Mouse (Mus musculus): ENCODE results near the gene Ntrk1. TPM values are rescaled to one million over a fixed set of nuclear protein-coding genes. Genes with fewer than 3 reads are reported as not detected.

The Ntrk1 gene
- polyA plus RNA-seq, 1 experiment, result 0.09 TPM

DNA sequence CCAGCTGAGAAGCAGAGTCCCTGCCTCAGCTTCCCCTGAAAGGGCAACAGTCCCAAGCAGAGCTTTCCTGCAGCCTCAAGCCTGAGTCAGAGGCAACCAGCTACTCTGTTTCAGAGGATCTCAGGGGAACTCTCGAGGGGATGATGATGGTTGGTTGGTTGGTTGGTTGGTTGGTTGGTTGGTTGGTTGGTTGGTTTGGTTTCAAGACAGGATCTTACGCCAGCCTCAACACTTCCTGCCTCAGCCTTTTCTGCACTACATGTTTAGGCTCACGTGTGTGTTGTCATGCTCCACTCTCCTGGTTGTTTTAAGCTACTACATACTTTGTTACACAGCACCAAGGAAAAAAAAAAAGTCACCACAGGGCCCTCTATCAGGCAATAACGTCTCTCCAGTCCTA is 51.0 kb downstream of the Ntrk1 start:
- Histone ChIP-seq H3K4me3 (ENCODE audit: extremely low read depth, insufficient read depth, insufficient read length) (no peak overlapping the region), H3K27me3 (ENCODE audit: control insufficient read depth, insufficient read depth, low read length) (no peaks in the 10 kb centered on the region), H3K4me1 (ENCODE audit: control insufficient read depth, insufficient read depth, insufficient read length) (peaks cover 15% of the 10 kb centered on the region; the same call in 1 of the 2 replicates), H3K27ac (ENCODE audit: insufficient read depth, low read length) (no peak overlapping the region), H3K36me3 (ENCODE audit: control insufficient read depth, insufficient read depth, low read length) (no peaks in the 10 kb centered on the region)
- TF ChIP-seq POLR2A (IDR thresholded peaks at IDR 0.05; ENCODE audit: low read depth, low read length), result no peak
- TF ChIP-seq CTCF (IDR thresholded peaks at IDR 0.05; ENCODE audit: extremely low read depth, insufficient read depth, insufficient read length, insufficient replicate concordance), result no peak
- WGBS, result 23% methylated on average over 4 of the region's 4 CpGs
- DNase-seq (ENCODE audit: low read depth in 1 of 2, low spot score in 2 of 2), result no peak

GRCm38 (mm10) chr3:87742735-87743134 is 52.2 kb downstream of the Ntrk1 start:
- DNase-seq (ENCODE audit: low read depth in 1 of 2, low spot score in 2 of 2), result peak in 1 of 2 experiments; percentile 46
- 13% methylated on average over 16 of the region's 16 CpGs for WGBS
- Histone ChIP-seq H3K4me1 (ENCODE audit: control insufficient read depth, insufficient read depth, insufficient read length) (peaks cover 15% of the 10 kb centered on the region; the same call in 1 of the 2 replicates), H3K27me3 (ENCODE audit: control insufficient read depth, insufficient read depth, low read length) (no peaks in the 10 kb centered on the region), H3K4me3 (ENCODE audit: extremely low read depth, insufficient read depth, insufficient read length) (no peak overlapping the region), H3K27ac (ENCODE audit: insufficient read depth, low read length) (no peak overlapping the region), H3K36me3 (ENCODE audit: control insufficient read depth, insufficient read depth, low read length) (0 out of 2 replicates have a peak, but pooled peaks cover 4% of the 10 kb centered on the region)
- TF ChIP-seq CTCF (IDR thresholded peaks at IDR 0.05; ENCODE audit: extremely low read depth, insufficient read depth, insufficient read length, insufficient replicate concordance) (no peak), POLR2A (IDR thresholded peaks at IDR 0.05; ENCODE audit: low read depth, low read length) (no peak)

- TF ChIP-seq POLR2A (IDR thresholded peaks at IDR 0.05; ENCODE audit: low read depth, low read length) (no peak), CTCF (IDR thresholded peaks at IDR 0.05; ENCODE audit: extremely low read depth, insufficient read depth, insufficient read length, insufficient replicate concordance) (no peak)
- no peak for DNase-seq (ENCODE audit: low read depth in 1 of 2, low spot score in 2 of 2)
- Histone ChIP-seq H3K4me1 (ENCODE audit: control insufficient read depth, insufficient read depth, insufficient read length) (peaks cover 15% of the 10 kb centered on the region; the same call in 1 of the 2 replicates), H3K36me3 (ENCODE audit: control insufficient read depth, insufficient read depth, low read length) (0 out of 2 replicates have a peak, but pooled peaks cover 6% of the 10 kb centered on the region), H3K4me3 (ENCODE audit: extremely low read depth, insufficient read depth, insufficient read length) (no peak overlapping the region), H3K27me3 (ENCODE audit: control insufficient read depth, insufficient read depth, low read length) (no peaks in the 10 kb centered on the region), H3K27ac (ENCODE audit: insufficient read depth, low read length) (no peak overlapping the region)
- 76% methylated on average over 3 of the region's 3 CpGs for WGBS
Measured at GRCm38 (mm10) chr3:87742013-87742412, 52.9 kb downstream of the Ntrk1 start.

- Histone ChIP-seq H3K36me3 (ENCODE audit: control insufficient read depth, insufficient read depth, low read length) (peaks cover 11% of the 10 kb centered on the region), H3K27ac (ENCODE audit: insufficient read depth, low read length) (no peak overlapping the region), H3K4me3 (ENCODE audit: extremely low read depth, insufficient read depth, insufficient read length) (no peak overlapping the region), H3K4me1 (ENCODE audit: control insufficient read depth, insufficient read depth, insufficient read length) (peaks cover 14% of the 10 kb centered on the region; the same call in 1 of the 2 replicates), H3K27me3 (ENCODE audit: control insufficient read depth, insufficient read depth, low read length) (no peaks in the 10 kb centered on the region)
- no peak for DNase-seq (ENCODE audit: low read depth in 1 of 2, low spot score in 2 of 2)
- WGBS, result 82% methylated on average over 5 of the region's 5 CpGs
- TF ChIP-seq CTCF (IDR thresholded peaks at IDR 0.05; ENCODE audit: extremely low read depth, insufficient read depth, insufficient read length, insufficient replicate concordance) (no peak), POLR2A (IDR thresholded peaks at IDR 0.05; ENCODE audit: low read depth, low read length) (no peak)
Measured at GRCm38 (mm10) chr3:87738906-87739305, 56.1 kb downstream of the Ntrk1 start.

GRCm38 (mm10) chr3:87735335-87735734 is 59.6 kb downstream of the Ntrk1 start:
- Histone ChIP-seq H3K27me3 (ENCODE audit: control insufficient read depth, insufficient read depth, low read length) (no peaks in the 10 kb centered on the region), H3K4me3 (ENCODE audit: extremely low read depth, insufficient read depth, insufficient read length) (no peak overlapping the region), H3K27ac (ENCODE audit: insufficient read depth, low read length) (no peak overlapping the region), H3K36me3 (ENCODE audit: control insufficient read depth, insufficient read depth, low read length) (peaks cover 25% of the 10 kb centered on the region), H3K4me1 (ENCODE audit: control insufficient read depth, insufficient read depth, insufficient read length) (no peaks in the 10 kb centered on the region)
- TF ChIP-seq POLR2A (IDR thresholded peaks at IDR 0.05; ENCODE audit: low read depth, low read length) (no peak), CTCF (IDR thresholded peaks at IDR 0.05; ENCODE audit: extremely low read depth, insufficient read depth, insufficient read length, insufficient replicate concordance) (no peak)
- DNase-seq (ENCODE audit: low read depth in 1 of 2, low spot score in 2 of 2), result no peak
- 90% methylated on average over 9 of the region's 9 CpGs for WGBS

DNA sequence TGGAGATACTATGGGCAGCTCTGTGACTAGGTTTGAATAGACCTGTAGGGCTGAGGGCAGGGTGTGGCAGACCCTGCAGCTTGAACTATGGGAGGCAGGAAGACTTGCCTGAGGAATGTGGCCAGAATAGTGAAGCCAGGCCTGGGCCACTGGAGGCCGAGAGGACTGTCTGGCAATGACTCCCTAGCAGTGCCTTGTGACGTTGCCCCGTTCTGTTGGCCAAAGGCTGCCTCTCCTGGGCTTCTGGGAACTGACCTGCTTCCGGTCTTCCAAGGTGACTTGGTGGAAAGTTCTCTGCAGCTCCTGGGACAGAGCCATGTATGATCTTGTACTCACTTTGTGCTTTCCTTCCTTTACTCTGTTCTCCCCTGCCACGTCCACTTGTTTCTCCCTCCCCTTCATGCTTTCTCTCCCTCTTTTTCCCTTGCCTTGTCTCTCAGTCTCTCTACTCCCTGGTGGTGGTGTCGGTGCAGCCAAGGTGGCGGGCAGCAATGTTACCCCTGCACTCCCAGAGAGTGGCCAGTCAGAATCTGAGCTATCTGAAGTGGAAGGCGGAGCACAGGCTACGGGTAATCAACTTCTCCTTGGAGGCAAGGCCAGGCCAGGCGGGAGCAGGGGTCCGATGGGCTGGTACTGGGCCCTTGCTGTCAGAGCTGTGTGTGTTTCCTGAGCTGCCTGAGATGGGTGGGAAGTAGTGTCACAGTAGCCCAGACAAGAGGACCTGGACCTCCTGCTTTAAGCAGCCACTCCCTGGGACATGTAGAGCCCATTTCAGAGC is 60.8 kb downstream of the Ntrk1 start:
- no peak for DNase-seq (ENCODE audit: low read depth in 1 of 2, low spot score in 2 of 2)
- Histone ChIP-seq H3K4me3 (ENCODE audit: extremely low read depth, insufficient read depth, insufficient read length) (no peak overlapping the region), H3K27ac (ENCODE audit: insufficient read depth, low read length) (no peak overlapping the region), H3K27me3 (ENCODE audit: control insufficient read depth, insufficient read depth, low read length) (no peaks in the 10 kb centered on the region), H3K4me1 (ENCODE audit: control insufficient read depth, insufficient read depth, insufficient read length) (no peaks in the 10 kb centered on the region), H3K36me3 (ENCODE audit: control insufficient read depth, insufficient read depth, low read length) (peaks cover 31% of the 10 kb centered on the region)
- 87% methylated on average over 11 of the region's 11 CpGs for WGBS
- TF ChIP-seq CTCF (IDR thresholded peaks at IDR 0.05; ENCODE audit: extremely low read depth, insufficient read depth, insufficient read length, insufficient replicate concordance), result no peak
- TF ChIP-seq POLR2A (IDR thresholded peaks at IDR 0.05; ENCODE audit: low read depth, low read length), result no peak

DNA sequence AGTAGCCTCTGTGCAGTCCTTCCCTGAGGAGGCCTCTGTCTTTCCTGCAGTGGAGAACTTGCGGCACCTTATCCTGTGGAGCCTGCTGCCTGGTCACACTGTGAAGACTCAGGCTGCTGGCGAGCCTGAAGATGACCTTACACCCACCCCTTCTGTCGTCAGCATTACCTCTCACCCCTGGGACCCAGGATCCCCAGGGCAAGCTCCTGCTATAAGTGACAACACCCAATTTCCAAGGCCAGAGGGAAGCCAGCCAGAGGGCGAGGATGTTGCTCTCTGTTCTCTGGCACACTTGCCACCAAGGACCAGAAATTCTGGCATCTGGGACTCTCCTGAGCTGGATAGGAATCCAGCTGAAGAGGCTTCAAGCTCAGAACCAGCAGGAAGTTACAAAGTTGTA is 61.9 kb downstream of the Ntrk1 start:
- peaks cover 29% of the 10 kb centered on the region for H3K36me3 ChIP-seq (ENCODE audit: control insufficient read depth, insufficient read depth, low read length)
- H3K4me3 ChIP-seq (ENCODE audit: extremely low read depth, insufficient read depth, insufficient read length), result no peak overlapping the region
- H3K27me3 ChIP-seq (ENCODE audit: control insufficient read depth, insufficient read depth, low read length), result no peaks in the 10 kb centered on the region
- no peak overlapping the region for H3K27ac ChIP-seq (ENCODE audit: insufficient read depth, low read length)
- TF ChIP-seq POLR2A (IDR thresholded peaks at IDR 0.05; ENCODE audit: low read depth, low read length), result no peak
- no peaks in the 10 kb centered on the region for H3K4me1 ChIP-seq (ENCODE audit: control insufficient read depth, insufficient read depth, insufficient read length)
- WGBS, result 90% methylated on average over 4 of the region's 4 CpGs
- DNase-seq (ENCODE audit: low read depth in 1 of 2, low spot score in 2 of 2), result no peak

Data from spleen, adult 2 months (tissue).